Comparison of ENCODE assay signal across 26 mouse cellular contexts in the genomic region with DNA sequence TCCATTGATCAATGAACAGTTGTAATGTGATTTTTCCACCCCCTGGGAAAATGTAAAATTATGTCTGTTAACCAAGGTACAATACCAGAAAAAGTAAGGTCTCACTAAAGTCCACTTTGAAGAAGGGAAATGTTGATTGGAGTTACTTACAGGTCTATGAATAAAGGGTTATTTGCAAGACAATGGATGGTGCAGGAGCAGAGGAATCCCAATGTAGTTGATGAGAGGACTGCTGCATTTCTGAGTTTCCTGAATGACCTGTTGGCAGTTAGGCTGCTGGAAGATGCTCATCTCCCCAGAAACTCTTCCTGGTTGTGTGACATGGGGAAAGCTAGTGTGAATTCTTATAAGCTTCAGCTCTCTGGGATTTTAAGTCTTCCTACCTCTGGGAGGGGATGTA.
"Had no signal": no experiment of that assay in that cellular context is flagged by ENCODE, and none has a peak within 500 bp of the region (broad histone marks: within the 10 kb centered on the region; RNA-seq: fewer than 3 reads in every experiment).

No protein-coding gene starts in this region.

- H3K36me3 ChIP-seq: embryonic facial prominence, embryonic 10.5 days; embryonic facial prominence, embryonic 12.5 days; embryonic facial prominence, embryonic 13.5 days; embryonic facial prominence, embryonic 15.5 days; forebrain, embryonic 10.5 days; forebrain, embryonic 12.5 days; forebrain, embryonic 15.5 days; heart, embryonic 10.5 days had no signal

- ATAC-seq: forebrain, embryonic 13.5 days; forebrain, embryonic 14.5 days; forebrain, embryonic 15.5 days; forebrain, embryonic 16.5 days; forebrain, postnatal 0 days had no signal

- H3K9ac ChIP-seq: embryonic facial prominence, embryonic 12.5 days; embryonic facial prominence, embryonic 13.5 days; embryonic facial prominence, embryonic 15.5 days; forebrain, embryonic 12.5 days; forebrain, embryonic 13.5 days; forebrain, embryonic 15.5 days; forebrain, postnatal 0 days had no signal

- H3K4me2 ChIP-seq: embryonic facial prominence, embryonic 12.5 days; embryonic facial prominence, embryonic 13.5 days; embryonic facial prominence, embryonic 15.5 days; forebrain, embryonic 12.5 days; forebrain, embryonic 13.5 days; forebrain, embryonic 15.5 days; heart, embryonic 11.5 days had no signal

- H3K4me1 ChIP-seq: embryonic facial prominence, embryonic 10.5 days; embryonic facial prominence, embryonic 12.5 days; embryonic facial prominence, embryonic 13.5 days; embryonic facial prominence, embryonic 15.5 days; forebrain, embryonic 15.5 days; heart, embryonic 10.5 days had no signal

- H3K27ac ChIP-seq: embryonic facial prominence, embryonic 10.5 days; embryonic facial prominence, embryonic 12.5 days; embryonic facial prominence, embryonic 13.5 days; embryonic facial prominence, embryonic 15.5 days; forebrain, embryonic 10.5 days; forebrain, embryonic 12.5 days; forebrain, embryonic 13.5 days; forebrain, embryonic 15.5 days; gastrocnemius, adult 2 months; heart, adult 2 months; heart, embryonic 10.5 days had no signal

- DNase-seq: cerebellum, postnatal 14 days; cerebellum, postnatal 25 days; cerebellum, postnatal 36 days; embryo, embryonic 11 days; forebrain, postnatal 0 days; gastrocnemius, adult 2 months; gastrocnemius, postnatal 10 days; gastrocnemius, postnatal 14 days; gastrocnemius, postnatal 25 days; gastrocnemius, postnatal 36 days; heart, adult 11 months; heart, adult 18-20 months; heart, adult 2 months had no signal

- H3K27me3 ChIP-seq: embryonic facial prominence, embryonic 12.5 days; embryonic facial prominence, embryonic 13.5 days; embryonic facial prominence, embryonic 15.5 days had no signal

- H3K4me3 ChIP-seq: embryonic facial prominence, embryonic 10.5 days; embryonic facial prominence, embryonic 12.5 days; embryonic facial prominence, embryonic 13.5 days; embryonic facial prominence, embryonic 15.5 days; erythroblast, embryonic 14.5 days; forebrain, embryonic 10.5 days; forebrain, embryonic 12.5 days; forebrain, embryonic 13.5 days; forebrain, embryonic 15.5 days; gastrocnemius, adult 2 months; heart, adult 2 months; heart, embryonic 10.5 days had no signal

- H3K9me3 ChIP-seq: embryonic facial prominence, embryonic 10.5 days; embryonic facial prominence, embryonic 12.5 days; embryonic facial prominence, embryonic 13.5 days; embryonic facial prominence, embryonic 15.5 days; forebrain, embryonic 10.5 days; forebrain, embryonic 12.5 days; forebrain, embryonic 13.5 days; forebrain, embryonic 15.5 days; heart, embryonic 10.5 days had no signal
